Mouse (Mus musculus) neutrophil, adult 5-6 weeks (primary cell): ENCODE measurements around the gene Sapcd1. TPM values are rescaled to one million over a fixed set of nuclear protein-coding genes. Genes with fewer than 3 reads are reported as not detected.
A peak's percentile ranks its signal among the peaks of the same experiment; 100 is the strongest.

Source experiments
- ATAC-seq: fragments of 151-379, 151-347 bp; 2 replicates; pipeline ENCODE4 v1.8.0; 2017; ENCODE audit warnings: mild to moderate bottlenecking, moderate TSS enrichment; ENCODE audit not compliant: insufficient number of reproducible peaks, poor library complexity, low FRiP score, severe bottlenecking; ENCODE audit errors: extremely low read depth
- total RNA-seq: library from RNA; stranded (forward); fragments of 200-1000 nt; gene quantifications from 2 replicates; pipeline ENCODE4 v1.2.3, GENCODE M21; 2017

Sapcd1 gene
- total RNA-seq, 1 experiment from 2014 or later, result 2.6 TPM

GRCm38 (mm10) chr17:35057090-35057489, 29.3 kb upstream of the Sapcd1 start:
- ATAC-seq, result no peak

GRCm38 (mm10) chr17:35055691-35056495, 28.1 kb upstream of the Sapcd1 start:
- no peak for ATAC-seq

- ATAC-seq, result no peak
Observed at GRCm38 (mm10) chr17:35052271-35052798, 24.5 kb upstream of the Sapcd1 start.

- peak; percentile 81 for ATAC-seq
Observed at GRCm38 (mm10) chr17:35051156-35052086, 23.6 kb upstream of the Sapcd1 start.

GRCm38 (mm10) chr17:35050126-35050750, 22.4 kb upstream of the Sapcd1 start:
- peak; percentile 9; the same call in 1 of the 2 replicates for ATAC-seq

GRCm38 (mm10) chr17:35049561-35050016, 21.8 kb upstream of the Sapcd1 start, which contains the start of gene Clic1:
Gene Clic1, plus strand, starts transcription at chr17:35049966.
- no peak for ATAC-seq

- no peak for ATAC-seq
Observed at GRCm38 (mm10) chr17:35048932-35049440, 21.2 kb upstream of the Sapcd1 start.

- peak; percentile 18; the same call in 1 of the 2 replicates for ATAC-seq
Observed at GRCm38 (mm10) chr17:35048149-35048931, 20.5 kb upstream of the Sapcd1 start.

- no peak for ATAC-seq
Observed at GRCm38 (mm10) chr17:35047688-35048087, 19.9 kb upstream of the Sapcd1 start.

GRCm38 (mm10) chr17:35046681-35047455, 19.1 kb upstream of the Sapcd1 start, which contains the start of gene Msh5:
Gene Msh5, minus strand, starts transcription at chr17:35046745.
- peak; percentile 83 for ATAC-seq

- ATAC-seq, result peak; percentile 1; the same call in 1 of the 2 replicates
Observed at GRCm38 (mm10) chr17:35045807-35046680, 18.2 kb upstream of the Sapcd1 start.

- no peak for ATAC-seq
Observed at GRCm38 (mm10) chr17:35044904-35045806, 17.3 kb upstream of the Sapcd1 start.

- no peak for ATAC-seq
Observed at GRCm38 (mm10) chr17:35043794-35044193, 16.0 kb upstream of the Sapcd1 start.

- no peak for ATAC-seq
Observed at GRCm38 (mm10) chr17:35039121-35039873, 11.5 kb upstream of the Sapcd1 start.

- ATAC-seq, result no peak
Observed at GRCm38 (mm10) chr17:35034896-35035295, 7.1 kb upstream of the Sapcd1 start.
